Mouse (Mus musculus) forebrain, embryonic 14.5 days (tissue): ENCODE measurements at regions not wholly inside any gene's neighbourhood (a gene's known extent, or its start where the extent isn't known, plus 50 kb on each side); places are given as distances from the start of the nearest gene placed in this dataset.

Experiments used
- ATAC-seq: fragments of 200-750 bp; cut with Nextera tagmentation; 2 replicates; pipeline ENCODE4 v1.8.0; 2017; ENCODE audit warnings: mild to moderate bottlenecking, moderate library complexity
- DNase-seq: peaks from one replicate; pipeline ENCODE4 v3.0.0-alpha.2; 2015; ENCODE audit warnings: low spot score
- H3K27ac ChIP-seq: fragments of 300-500 bp; sonication (generic); 2 replicates; pipeline ENCODE4 v1.5.1; 2014; ENCODE audit warnings: low read depth, mild to moderate bottlenecking, control low read depth, low read length, moderate library complexity
- H3K27me3 ChIP-seq: fragments of 300-500 bp; sonication (generic); replicated peaks from 2 replicates; pipeline ENCODE4 v1.6.1; 2014; ENCODE audit warnings: low read length, control low read depth, mixed read lengths; ENCODE audit not compliant: control insufficient read depth, insufficient read depth
- H3K36me3 ChIP-seq: fragments of 300-500 bp; sonication (generic); 2 replicates; pipeline ENCODE4 v1.6.1; 2014; ENCODE audit warnings: low read length, control low read depth; ENCODE audit not compliant: control insufficient read depth, insufficient read depth
- H3K4me1 ChIP-seq: fragments of 300-500 bp; sonication (generic); 2 replicates; pipeline ENCODE4 v1.6.1; 2014; ENCODE audit warnings: antibody characterized with exemption, low read length, control low read depth; ENCODE audit not compliant: control insufficient read depth, insufficient read depth
- H3K4me2 ChIP-seq: fragments of 300-500 bp; sonication (generic); 2 replicates; pipeline ENCODE4 v1.6.1; 2014; ENCODE audit warnings: mild to moderate bottlenecking, control low read depth, low read length
- H3K4me3 ChIP-seq: fragments of 300-500 bp; sonication (generic); 2 replicates; pipeline ENCODE4 v1.5.1; 2014; ENCODE audit warnings: low read depth, low read length, control low read depth
- H3K9ac ChIP-seq: fragments of 300-500 bp; sonication (generic); 2 replicates; pipeline ENCODE4 v1.6.1; 2014; ENCODE audit warnings: mild to moderate bottlenecking, low read length, control low read depth, moderate library complexity
- H3K9me3 ChIP-seq: fragments of 300-500 bp; sonication (generic); replicated peaks from 2 replicates; pipeline ENCODE4 v1.6.1; 2016; ENCODE audit warnings: low read length, control low read depth, mixed read lengths; ENCODE audit not compliant: control insufficient read depth
- WGBS: fragments of 180-500 bp; shearing (Covaris S2); extraction: QIAGEN DNeasy Blood & Tissue Kit; methylation state at CpG from one replicate; pipeline ENCODE4 v1.1.7; 2014; 5-methylcytosine and 5-hydroxymethylcytosine counted together

- no peak for ATAC-seq
- Histone ChIP-seq H3K27me3 (no peaks in the 10 kb centered on the region), H3K27ac (no peak overlapping the region), H3K9me3 (no peaks in the 10 kb centered on the region), H3K9ac (no peak overlapping the region), H3K4me1 (no peaks in the 10 kb centered on the region), H3K4me3 (no peak overlapping the region), H3K4me2 (no peak overlapping the region), H3K36me3 (no peaks in the 10 kb centered on the region)
- 72% methylated on average over 4 of the region's 4 CpGs for WGBS
- DNase-seq = no peak
Observed at GRCm38 (mm10) chr3:143527982-143528381, 646.2 kb upstream of the Pkn2 start.

GRCm38 (mm10) chr3:143527274-143527673 is 645.5 kb upstream of the Pkn2 start:
- H3K27ac ChIP-seq = no peak overlapping the region
- no peaks in the 10 kb centered on the region for H3K27me3 ChIP-seq
- H3K4me1 ChIP-seq = no peaks in the 10 kb centered on the region
- ATAC-seq = no peak
- no peak overlapping the region for H3K4me3 ChIP-seq
- H3K4me2 ChIP-seq = no peak overlapping the region
- H3K9ac ChIP-seq = no peak overlapping the region
- no peaks in the 10 kb centered on the region for H3K9me3 ChIP-seq
- H3K36me3 ChIP-seq = no peaks in the 10 kb centered on the region
- no peak for DNase-seq

GRCm38 (mm10) chr3:143512517-143513249 is 630.9 kb upstream of the Pkn2 start:
- 49% methylated on average over 6 of the region's 6 CpGs for WGBS
- no peaks in the 10 kb centered on the region for H3K27me3 ChIP-seq
- no peak overlapping the region for H3K4me3 ChIP-seq
- H3K9me3 ChIP-seq = no peaks in the 10 kb centered on the region
- H3K27ac ChIP-seq = no peak overlapping the region
- H3K9ac ChIP-seq = no peak overlapping the region
- ATAC-seq (peak; percentile 74), DNase-seq (peak; percentile 30)
- no peaks in the 10 kb centered on the region for H3K36me3 ChIP-seq
- no peaks in the 10 kb centered on the region for H3K4me1 ChIP-seq
- H3K4me2 ChIP-seq = no peak overlapping the region

- H3K4me2 ChIP-seq = no peak overlapping the region
- ATAC-seq (no peak), DNase-seq (no peak)
- no peaks in the 10 kb centered on the region for H3K4me1 ChIP-seq
- no peak overlapping the region for H3K27ac ChIP-seq
- H3K4me3 ChIP-seq = no peak overlapping the region
- no peaks in the 10 kb centered on the region for H3K9me3 ChIP-seq
- H3K27me3 ChIP-seq = no peaks in the 10 kb centered on the region
- 39% methylated on average over 5 of the region's 5 CpGs for WGBS
- H3K9ac ChIP-seq = no peak overlapping the region
- no peaks in the 10 kb centered on the region for H3K36me3 ChIP-seq
Observed at GRCm38 (mm10) chr3:143509531-143509930, 627.7 kb upstream of the Pkn2 start.

- Histone ChIP-seq H3K27ac (no peak overlapping the region), H3K9me3 (no peaks in the 10 kb centered on the region), H3K27me3 (no peaks in the 10 kb centered on the region), H3K4me1 (no peaks in the 10 kb centered on the region), H3K4me3 (no peak overlapping the region), H3K36me3 (no peaks in the 10 kb centered on the region), H3K4me2 (no peak overlapping the region), H3K9ac (no peak overlapping the region)
- ATAC-seq = peak; percentile 60; the same call in 1 of the 2 replicates
- WGBS = 73% methylated on average over 1 of the region's 1 CpGs
- peak; percentile 74 for DNase-seq
Observed at GRCm38 (mm10) chr3:143508280-143508679, 626.5 kb upstream of the Pkn2 start.

- Histone ChIP-seq H3K9me3 (no peaks in the 10 kb centered on the region), H3K9ac (no peak overlapping the region), H3K4me3 (no peak overlapping the region), H3K4me2 (no peak overlapping the region), H3K27ac (no peak overlapping the region), H3K36me3 (no peaks in the 10 kb centered on the region), H3K4me1 (no peaks in the 10 kb centered on the region), H3K27me3 (no peaks in the 10 kb centered on the region)
- 62% methylated on average over 2 of the region's 2 CpGs for WGBS
- ATAC-seq (no peak), DNase-seq (no peak)
Observed at GRCm38 (mm10) chr3:143501017-143501416, 619.2 kb upstream of the Pkn2 start.

- no peaks in the 10 kb centered on the region for H3K4me1 ChIP-seq
- no peak overlapping the region for H3K27ac ChIP-seq
- H3K36me3 ChIP-seq = no peaks in the 10 kb centered on the region
- no peaks in the 10 kb centered on the region for H3K9me3 ChIP-seq
- DNase-seq = no peak
- 96% methylated on average over 4 of the region's 4 CpGs for WGBS
- no peak overlapping the region for H3K4me3 ChIP-seq
- H3K27me3 ChIP-seq = no peaks in the 10 kb centered on the region
- H3K9ac ChIP-seq = no peak overlapping the region
- ATAC-seq = no peak
- no peak overlapping the region for H3K4me2 ChIP-seq
Observed at GRCm38 (mm10) chr3:143495389-143495788, 613.6 kb upstream of the Pkn2 start.

GRCm38 (mm10) chr3:143477916-143478610 is 596.3 kb upstream of the Pkn2 start:
- Histone ChIP-seq H3K9me3 (no peaks in the 10 kb centered on the region), H3K4me1 (no peaks in the 10 kb centered on the region)
- ATAC-seq = no peak

GRCm38 (mm10) chr3:143475461-143475860 is 593.7 kb upstream of the Pkn2 start:
- WGBS = 62% methylated on average over 5 of the region's 5 CpGs
- Histone ChIP-seq H3K27ac (no peak overlapping the region), H3K36me3 (no peaks in the 10 kb centered on the region), H3K9ac (no peak overlapping the region), H3K4me2 (no peak overlapping the region), H3K9me3 (no peaks in the 10 kb centered on the region), H3K4me3 (no peak overlapping the region), H3K27me3 (no peaks in the 10 kb centered on the region), H3K4me1 (no peaks in the 10 kb centered on the region)
- DNase-seq = no peak
- ATAC-seq = no peak

More at GRCm38 (mm10) chr3:143477916-143478610, 596.3 kb upstream of the Pkn2 start:
- Histone ChIP-seq H3K36me3 (no peaks in the 10 kb centered on the region), H3K4me3 (no peak overlapping the region), H3K4me2 (no peak overlapping the region), H3K27ac (no peak overlapping the region), H3K9ac (no peak overlapping the region), H3K27me3 (no peaks in the 10 kb centered on the region)
- 84% methylated on average over 8 of the region's 8 CpGs for WGBS
- DNase-seq = no peak
